Mouse (Mus musculus) forebrain, embryonic 14.5 days (tissue): ENCODE measurements around the gene Tmem208. TPM values are rescaled to one million over a fixed set of nuclear protein-coding genes. Genes with fewer than 3 reads are reported as not detected.

Experiments
- ATAC-seq: fragments of 200-750 bp; cut with Nextera tagmentation; 2 replicates; pipeline ENCODE4 v1.8.0; 2017; ENCODE audit warnings: mild to moderate bottlenecking, moderate library complexity
- DNase-seq: peaks from one replicate; pipeline ENCODE4 v3.0.0-alpha.2; 2015; ENCODE audit warnings: low spot score
- H3K27ac ChIP-seq: fragments of 300-500 bp; sonication (generic); 2 replicates; pipeline ENCODE4 v1.5.1; 2014; ENCODE audit warnings: low read depth, mild to moderate bottlenecking, control low read depth, low read length, moderate library complexity
- H3K27me3 ChIP-seq: fragments of 300-500 bp; sonication (generic); replicated peaks from 2 replicates; pipeline ENCODE4 v1.6.1; 2014; ENCODE audit warnings: low read length, control low read depth, mixed read lengths; ENCODE audit not compliant: control insufficient read depth, insufficient read depth
- H3K36me3 ChIP-seq: fragments of 300-500 bp; sonication (generic); 2 replicates; pipeline ENCODE4 v1.6.1; 2014; ENCODE audit warnings: low read length, control low read depth; ENCODE audit not compliant: control insufficient read depth, insufficient read depth
- H3K4me1 ChIP-seq: fragments of 300-500 bp; sonication (generic); 2 replicates; pipeline ENCODE4 v1.6.1; 2014; ENCODE audit warnings: antibody characterized with exemption, low read length, control low read depth; ENCODE audit not compliant: control insufficient read depth, insufficient read depth
- H3K4me2 ChIP-seq: fragments of 300-500 bp; sonication (generic); 2 replicates; pipeline ENCODE4 v1.6.1; 2014; ENCODE audit warnings: mild to moderate bottlenecking, control low read depth, low read length
- H3K4me3 ChIP-seq: fragments of 300-500 bp; sonication (generic); 2 replicates; pipeline ENCODE4 v1.5.1; 2014; ENCODE audit warnings: low read depth, low read length, control low read depth
- H3K9ac ChIP-seq: fragments of 300-500 bp; sonication (generic); 2 replicates; pipeline ENCODE4 v1.6.1; 2014; ENCODE audit warnings: mild to moderate bottlenecking, low read length, control low read depth, moderate library complexity
- H3K9me3 ChIP-seq: fragments of 300-500 bp; sonication (generic); replicated peaks from 2 replicates; pipeline ENCODE4 v1.6.1; 2016; ENCODE audit warnings: low read length, control low read depth, mixed read lengths; ENCODE audit not compliant: control insufficient read depth
- WGBS: fragments of 180-500 bp; shearing (Covaris S2); extraction: QIAGEN DNeasy Blood & Tissue Kit; methylation state at CpG from one replicate; pipeline ENCODE4 v1.1.7; 2014; 5-methylcytosine and 5-hydroxymethylcytosine counted together
- polyA plus RNA-seq: library from polyadenylated mRNA; unstranded; fragments of >200 nt; fragmentation: Nextera tagmentation; extraction: Ambion mirVana; gene quantifications from 2 replicates; pipeline ENCODE4 v1.2.1, GENCODE M21; 2014

The Tmem208 gene
- polyA plus RNA-seq, 1 experiment from 2014 or later, result 141 TPM

- Histone ChIP-seq H3K4me3 (no peak overlapping the region), H3K9ac (no peak overlapping the region), H3K4me1 (peaks cover 8% of the 10 kb centered on the region), H3K4me2 (no peak overlapping the region), H3K9me3 (no peaks in the 10 kb centered on the region), H3K27ac (no peak overlapping the region), H3K27me3 (no peaks in the 10 kb centered on the region), H3K36me3 (peaks cover 65% of the 10 kb centered on the region)
- 95% methylated on average over 22 of the region's 22 CpGs for WGBS
- DNase-seq, result no peak
- no peak for ATAC-seq
Measured at GRCm38 (mm10) chr8:105331469-105331868, 5.3 kb downstream of the Tmem208 start.

- no peaks in the 10 kb centered on the region for H3K27me3 ChIP-seq
- H3K4me2 ChIP-seq, result no peak overlapping the region
- H3K9ac ChIP-seq, result no peak overlapping the region
- DNase-seq (no peak), ATAC-seq (no peak)
- H3K36me3 ChIP-seq, result peaks cover 66% of the 10 kb centered on the region
- WGBS, result 95% methylated on average over 9 of the region's 9 CpGs
- H3K4me3 ChIP-seq, result no peak overlapping the region
- H3K4me1 ChIP-seq, result peaks cover 6% of the 10 kb centered on the region
- H3K27ac ChIP-seq, result no peak overlapping the region
- H3K9me3 ChIP-seq, result no peaks in the 10 kb centered on the region
Measured at GRCm38 (mm10) chr8:105331931-105332330, 5.8 kb downstream of the Tmem208 start.

GRCm38 (mm10) chr8:105332523-105332922 is 6.4 kb downstream of the Tmem208 start:
- H3K4me2 ChIP-seq, result no peak overlapping the region
- H3K4me1 ChIP-seq, result peaks cover under 1% of the 10 kb centered on the region
- no peak overlapping the region for H3K9ac ChIP-seq
- H3K36me3 ChIP-seq, result peaks cover 66% of the 10 kb centered on the region
- 78% methylated on average over 2 of the region's 2 CpGs for WGBS
- H3K27me3 ChIP-seq, result no peaks in the 10 kb centered on the region
- ATAC-seq (no peak), DNase-seq (no peak)
- no peak overlapping the region for H3K27ac ChIP-seq
- no peak overlapping the region for H3K4me3 ChIP-seq
- H3K9me3 ChIP-seq, result no peaks in the 10 kb centered on the region

GRCm38 (mm10) chr8:105336373-105337130 is 10.4 kb downstream of the Tmem208 start:
- Histone ChIP-seq H3K9me3 (no peaks in the 10 kb centered on the region), H3K4me3 (no peak overlapping the region), H3K27me3 (no peaks in the 10 kb centered on the region), H3K9ac (no peak overlapping the region), H3K27ac (no peak overlapping the region), H3K4me2 (no peak overlapping the region), H3K36me3 (peaks cover 28% of the 10 kb centered on the region), H3K4me1 (no peaks in the 10 kb centered on the region)
- peak; percentile 25; the same call in 1 of the 2 replicates for ATAC-seq
- no peak for DNase-seq
- 50% methylated on average over 29 of the region's 32 CpGs for WGBS

- WGBS, result 72% methylated on average over 4 of the region's 4 CpGs
- no peak for DNase-seq
- ATAC-seq, result no peak
- Histone ChIP-seq H3K9me3 (no peaks in the 10 kb centered on the region), H3K36me3 (peaks cover 16% of the 10 kb centered on the region; the same call in 1 of the 2 replicates), H3K27ac (no peak overlapping the region), H3K9ac (no peak overlapping the region), H3K4me1 (no peaks in the 10 kb centered on the region), H3K4me3 (no peak overlapping the region), H3K4me2 (no peak overlapping the region), H3K27me3 (no peaks in the 10 kb centered on the region)
Measured at GRCm38 (mm10) chr8:105338992-105339391, 12.8 kb downstream of the Tmem208 start.

- ATAC-seq, result no peak
- H3K9me3 ChIP-seq, result no peaks in the 10 kb centered on the region
- WGBS, result 78% methylated on average over 6 of the region's 6 CpGs
- H3K4me2 ChIP-seq, result no peak overlapping the region
- no peak overlapping the region for H3K27ac ChIP-seq
- no peak for DNase-seq
- no peaks in the 10 kb centered on the region for H3K27me3 ChIP-seq
- no peaks in the 10 kb centered on the region for H3K4me1 ChIP-seq
- no peak overlapping the region for H3K4me3 ChIP-seq
- H3K9ac ChIP-seq, result no peak overlapping the region
- H3K36me3 ChIP-seq, result peaks cover 10% of the 10 kb centered on the region; the same call in 1 of the 2 replicates
Measured at GRCm38 (mm10) chr8:105339886-105340635, 13.9 kb downstream of the Tmem208 start.

- DNase-seq (peak; percentile 46), ATAC-seq (no peak)
- Histone ChIP-seq H3K4me3 (no peak overlapping the region), H3K9me3 (no peaks in the 10 kb centered on the region), H3K36me3 (0 out of 2 replicates have a peak, but pooled peaks cover 1% of the 10 kb centered on the region), H3K27me3 (no peaks in the 10 kb centered on the region; the same call in 1 of the 2 replicates), H3K4me1 (peaks cover 3% of the 10 kb centered on the region; the same call in 1 of the 2 replicates), H3K27ac (no peak overlapping the region), H3K4me2 (no peak overlapping the region), H3K9ac (no peak overlapping the region)
- 31% methylated on average over 8 of the region's 8 CpGs for WGBS
Measured at GRCm38 (mm10) chr8:105341399-105341798, 15.2 kb downstream of the Tmem208 start.

- peaks cover 10% of the 10 kb centered on the region for H3K4me1 ChIP-seq
- no peak for ATAC-seq
Measured at GRCm38 (mm10) chr8:105342768-105343167, 16.6 kb downstream of the Tmem208 start.

More at GRCm38 (mm10) chr8:105342768-105343167, 16.6 kb downstream of the Tmem208 start:
- no peaks in the 10 kb centered on the region; the same call in 1 of the 2 replicates for H3K27me3 ChIP-seq
- no peak overlapping the region for H3K9ac ChIP-seq
- no peak overlapping the region for H3K27ac ChIP-seq
- no peaks in the 10 kb centered on the region for H3K9me3 ChIP-seq
- no peak overlapping the region for H3K4me2 ChIP-seq
- H3K36me3 ChIP-seq, result no peaks in the 10 kb centered on the region
- H3K4me3 ChIP-seq, result no peak overlapping the region
- WGBS, result 80% methylated on average over 4 of the region's 4 CpGs
- no peak for DNase-seq
